Mouse (Mus musculus): ENCODE data around the gene Paqr5.

DNA sequence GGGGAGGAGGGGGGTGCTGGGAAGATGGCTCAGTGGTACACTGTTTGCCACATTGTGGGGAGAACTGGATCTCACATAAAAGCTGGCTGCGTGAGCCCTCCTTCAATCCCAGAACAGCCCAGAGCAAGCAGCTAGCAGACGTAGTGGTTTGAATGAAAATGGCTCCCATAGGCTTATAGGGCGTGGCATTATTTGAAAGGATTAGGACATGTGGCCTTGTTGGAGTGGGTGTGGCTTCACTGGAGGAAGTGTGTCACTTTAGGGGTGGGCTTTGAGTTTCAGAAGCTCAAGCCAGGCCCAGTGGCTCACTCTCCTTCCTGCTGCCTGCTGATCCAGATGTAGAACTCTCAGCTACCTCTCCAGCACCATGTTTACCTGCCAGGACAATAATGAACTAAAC is 5.5 kb upstream of the Paqr5 start:
- no peak for TF ChIP-seq CTCF (IDR thresholded peaks at IDR 0.05; ENCODE audit: low read depth, low read length)
- TF ChIP-seq POLR2A (IDR thresholded peaks at IDR 0.05; ENCODE audit: insufficient read depth, low read length), result no peak

Measured in ES-Bruce4 (cell line).